Mouse (Mus musculus): ENCODE measurements at regions not wholly inside any gene's neighbourhood (a gene's known extent, or its start where the extent isn't known, plus 50 kb on each side); places are given as distances from the start of the nearest gene placed in this dataset.
A peak's percentile ranks its signal among the peaks of the same experiment; 100 is the strongest.

- Histone ChIP-seq H3K9me3 (ENCODE audit: control insufficient read depth, low read depth, low read length) (no peaks in the 10 kb centered on the region), H3K9ac (replicated peaks; ENCODE audit: low read depth, low read length) (no peak overlapping the region), H3K27ac (ENCODE audit: low read length) (no peak overlapping the region), H3K36me3 (ENCODE audit: control insufficient read depth, insufficient read depth, low read length) (no peaks in the 10 kb centered on the region), H3K4me2 (replicated peaks; ENCODE audit: low read depth, low read length) (no peak overlapping the region), H3K4me3 (ENCODE audit: low read depth, low read length) (no peak overlapping the region), H3K27me3 (ENCODE audit: control insufficient read depth, insufficient read depth, low read length) (no peaks in the 10 kb centered on the region), H3K4me1 (ENCODE audit: control insufficient read depth, insufficient read depth, low read length) (peaks cover 8% of the 10 kb centered on the region; the same call in 1 of the 2 replicates)
- no peak for ATAC-seq (ENCODE audit: insufficient number of reproducible peaks, insufficient read depth, low FRiP score, low read depth)
- 43% methylated on average over 3 of the region's 3 CpGs for WGBS
Observed at GRCm38 (mm10) chr5:146684429-146684828, 99.4 kb upstream of the Gpr12 start.

GRCm38 (mm10) chr5:146683554-146683953 lies 98.5 kb upstream of the Gpr12 start:
- no peak overlapping the region for H3K27ac ChIP-seq (ENCODE audit: low read length)
- no peaks in the 10 kb centered on the region for H3K9me3 ChIP-seq (ENCODE audit: control insufficient read depth, low read depth, low read length)
- H3K9ac ChIP-seq (replicated peaks; ENCODE audit: low read depth, low read length): no peak overlapping the region
- no peak for ATAC-seq (ENCODE audit: insufficient number of reproducible peaks, insufficient read depth, low FRiP score, low read depth)
- 35% methylated on average over 7 of the region's 8 CpGs for WGBS
- no peak overlapping the region for H3K4me3 ChIP-seq (ENCODE audit: low read depth, low read length)
- H3K36me3 ChIP-seq (ENCODE audit: control insufficient read depth, insufficient read depth, low read length): no peaks in the 10 kb centered on the region
- peaks cover 8% of the 10 kb centered on the region; the same call in 1 of the 2 replicates for H3K4me1 ChIP-seq (ENCODE audit: control insufficient read depth, insufficient read depth, low read length)
- no peaks in the 10 kb centered on the region for H3K27me3 ChIP-seq (ENCODE audit: control insufficient read depth, insufficient read depth, low read length)
- no peak overlapping the region for H3K4me2 ChIP-seq (replicated peaks; ENCODE audit: low read depth, low read length)

- no peaks in the 10 kb centered on the region for H3K9me3 ChIP-seq (ENCODE audit: control insufficient read depth, low read depth, low read length)
- no peak overlapping the region for H3K27ac ChIP-seq (ENCODE audit: low read length)
- WGBS: 28% methylated on average over 5 of the region's 5 CpGs
- peaks cover 8% of the 10 kb centered on the region; the same call in 1 of the 2 replicates for H3K4me1 ChIP-seq (ENCODE audit: control insufficient read depth, insufficient read depth, low read length)
- H3K4me2 ChIP-seq (replicated peaks; ENCODE audit: low read depth, low read length): no peak overlapping the region
- H3K4me3 ChIP-seq (ENCODE audit: low read depth, low read length): no peak overlapping the region
- H3K36me3 ChIP-seq (ENCODE audit: control insufficient read depth, insufficient read depth, low read length): no peaks in the 10 kb centered on the region
- ATAC-seq (ENCODE audit: insufficient number of reproducible peaks, insufficient read depth, low FRiP score, low read depth): no peak
- H3K9ac ChIP-seq (replicated peaks; ENCODE audit: low read depth, low read length): no peak overlapping the region
- no peaks in the 10 kb centered on the region for H3K27me3 ChIP-seq (ENCODE audit: control insufficient read depth, insufficient read depth, low read length)
Observed at GRCm38 (mm10) chr5:146682893-146683292, 97.9 kb upstream of the Gpr12 start.

- H3K4me2 ChIP-seq (replicated peaks; ENCODE audit: low read depth, low read length): no peak overlapping the region
- WGBS: 78% methylated on average over 9 of the region's 9 CpGs
- no peak for ATAC-seq (ENCODE audit: insufficient number of reproducible peaks, insufficient read depth, low FRiP score, low read depth)
- no peak overlapping the region for H3K9ac ChIP-seq (replicated peaks; ENCODE audit: low read depth, low read length)
- peaks cover 8% of the 10 kb centered on the region; the same call in 1 of the 2 replicates for H3K4me1 ChIP-seq (ENCODE audit: control insufficient read depth, insufficient read depth, low read length)
- no peaks in the 10 kb centered on the region for H3K27me3 ChIP-seq (ENCODE audit: control insufficient read depth, insufficient read depth, low read length)
- no peaks in the 10 kb centered on the region for H3K9me3 ChIP-seq (ENCODE audit: control insufficient read depth, low read depth, low read length)
- H3K4me3 ChIP-seq (ENCODE audit: low read depth, low read length): no peak overlapping the region
- no peaks in the 10 kb centered on the region for H3K36me3 ChIP-seq (ENCODE audit: control insufficient read depth, insufficient read depth, low read length)
- no peak overlapping the region for H3K27ac ChIP-seq (ENCODE audit: low read length)
Observed at GRCm38 (mm10) chr5:146681512-146681911, 96.5 kb upstream of the Gpr12 start.

- Histone ChIP-seq H3K4me3 (ENCODE audit: low read depth, low read length) (no peak overlapping the region), H3K27ac (ENCODE audit: low read length) (peak overlapping the region; percentile 13; the same call in 1 of the 2 replicates), H3K27me3 (ENCODE audit: control insufficient read depth, insufficient read depth, low read length) (no peaks in the 10 kb centered on the region), H3K4me1 (ENCODE audit: control insufficient read depth, insufficient read depth, low read length) (peaks cover 11% of the 10 kb centered on the region; the same call in 1 of the 2 replicates), H3K9ac (replicated peaks; ENCODE audit: low read depth, low read length) (no peak overlapping the region), H3K9me3 (ENCODE audit: control insufficient read depth, low read depth, low read length) (no peaks in the 10 kb centered on the region), H3K4me2 (replicated peaks; ENCODE audit: low read depth, low read length) (no peak overlapping the region), H3K36me3 (ENCODE audit: control insufficient read depth, insufficient read depth, low read length) (no peaks in the 10 kb centered on the region)
- WGBS: 42% methylated on average over 6 of the region's 6 CpGs
- peak; percentile 71; the same call in 1 of the 2 replicates for ATAC-seq (ENCODE audit: insufficient number of reproducible peaks, insufficient read depth, low FRiP score, low read depth)
Observed at GRCm38 (mm10) chr5:146679198-146679681, 94.2 kb upstream of the Gpr12 start.

GRCm38 (mm10) chr5:146678775-146679170 lies 93.7 kb upstream of the Gpr12 start:
- H3K9ac ChIP-seq (replicated peaks; ENCODE audit: low read depth, low read length): no peak overlapping the region
- H3K36me3 ChIP-seq (ENCODE audit: control insufficient read depth, insufficient read depth, low read length): no peaks in the 10 kb centered on the region
- no peak for ATAC-seq (ENCODE audit: insufficient number of reproducible peaks, insufficient read depth, low FRiP score, low read depth)
- WGBS: 66% methylated on average over 10 of the region's 10 CpGs
- H3K4me3 ChIP-seq (ENCODE audit: low read depth, low read length): no peak overlapping the region
- no peaks in the 10 kb centered on the region for H3K27me3 ChIP-seq (ENCODE audit: control insufficient read depth, insufficient read depth, low read length)
- no peaks in the 10 kb centered on the region for H3K9me3 ChIP-seq (ENCODE audit: control insufficient read depth, low read depth, low read length)
- H3K4me2 ChIP-seq (replicated peaks; ENCODE audit: low read depth, low read length): no peak overlapping the region
- peak overlapping the region; percentile 4; the same call in 1 of the 2 replicates for H3K27ac ChIP-seq (ENCODE audit: low read length)
- peaks cover 11% of the 10 kb centered on the region; the same call in 1 of the 2 replicates for H3K4me1 ChIP-seq (ENCODE audit: control insufficient read depth, insufficient read depth, low read length)

- no peaks in the 10 kb centered on the region for H3K27me3 ChIP-seq (ENCODE audit: control insufficient read depth, insufficient read depth, low read length)
- 64% methylated on average over 13 of the region's 13 CpGs for WGBS
- H3K36me3 ChIP-seq (ENCODE audit: control insufficient read depth, insufficient read depth, low read length): no peaks in the 10 kb centered on the region
- H3K4me1 ChIP-seq (ENCODE audit: control insufficient read depth, insufficient read depth, low read length): peaks cover 8% of the 10 kb centered on the region; the same call in 1 of the 2 replicates
- no peak overlapping the region for H3K4me3 ChIP-seq (ENCODE audit: low read depth, low read length)
- H3K4me2 ChIP-seq (replicated peaks; ENCODE audit: low read depth, low read length): no peak overlapping the region
- H3K9me3 ChIP-seq (ENCODE audit: control insufficient read depth, low read depth, low read length): no peaks in the 10 kb centered on the region
- H3K27ac ChIP-seq (ENCODE audit: low read length): peak overlapping the region; percentile 4; the same call in 1 of the 2 replicates
- H3K9ac ChIP-seq (replicated peaks; ENCODE audit: low read depth, low read length): no peak overlapping the region
- ATAC-seq (ENCODE audit: insufficient number of reproducible peaks, insufficient read depth, low FRiP score, low read depth): no peak
Observed at GRCm38 (mm10) chr5:146678049-146678774, 93.2 kb upstream of the Gpr12 start.

GRCm38 (mm10) chr5:146677151-146677515 lies 92.1 kb upstream of the Gpr12 start:
- WGBS: 81% methylated on average over 8 of the region's 8 CpGs
- Histone ChIP-seq H3K4me3 (ENCODE audit: low read depth, low read length) (no peak overlapping the region), H3K27me3 (ENCODE audit: control insufficient read depth, insufficient read depth, low read length) (no peaks in the 10 kb centered on the region), H3K4me2 (replicated peaks; ENCODE audit: low read depth, low read length) (no peak overlapping the region), H3K9me3 (ENCODE audit: control insufficient read depth, low read depth, low read length) (no peaks in the 10 kb centered on the region; the same call in 1 of the 2 replicates), H3K27ac (ENCODE audit: low read length) (peak overlapping the region; percentile 78; the same call in 1 of the 2 replicates), H3K36me3 (ENCODE audit: control insufficient read depth, insufficient read depth, low read length) (no peaks in the 10 kb centered on the region), H3K4me1 (ENCODE audit: control insufficient read depth, insufficient read depth, low read length) (0 out of 2 replicates have a peak, but pooled peaks cover 3% of the 10 kb centered on the region), H3K9ac (replicated peaks; ENCODE audit: low read depth, low read length) (no peak overlapping the region)
- no peak for ATAC-seq (ENCODE audit: insufficient number of reproducible peaks, insufficient read depth, low FRiP score, low read depth)
